Mouse (Mus musculus) ES-Bruce4 (cell line): ENCODE measurements around the gene Tfg.

Source experiments
- CTCF ChIP-seq: IDR thresholded peaks from one replicate; pipeline ENCODE4 v1.8.1; 2011; ENCODE audit warnings: low read depth, low read length
- EP300 ChIP-seq: IDR thresholded peaks from 2 replicates; pipeline ENCODE4 v1.6.1; 2011; ENCODE audit warnings: low read depth, low read length; ENCODE audit not compliant: insufficient read depth
- POLR2A ChIP-seq: IDR thresholded peaks from one replicate; pipeline ENCODE4 v1.8.1; 2011; ENCODE audit warnings: low read length; ENCODE audit not compliant: insufficient read depth

GRCm38 (mm10) chr16:56677146-56677545, 40.1 kb downstream of the Tfg start:
- TF ChIP-seq CTCF = no peak
- no peak for TF ChIP-seq POLR2A
- no peak for TF ChIP-seq EP300
